Mouse (Mus musculus): ENCODE measurements at regions not wholly inside any gene's neighbourhood (a gene's known extent, or its start where the extent isn't known, plus 50 kb on each side); places are given as distances from the start of the nearest gene placed in this dataset.

GRCm38 (mm10) chr16:54770871-54771270 is 526.9 kb downstream of the Zpld1 start:
- no peak for DNase-seq

- no peak for DNase-seq
Observed at GRCm38 (mm10) chr16:54744188-54744587, 553.6 kb downstream of the Zpld1 start.

- no peak for DNase-seq
Observed at GRCm38 (mm10) chr16:54733516-54733915, 564.3 kb downstream of the Zpld1 start.

- DNase-seq, result no peak
Observed at GRCm38 (mm10) chr16:54707880-54708279, 589.9 kb downstream of the Zpld1 start.

GRCm38 (mm10) chr16:54682815-54683214 is 615.0 kb downstream of the Zpld1 start:
- DNase-seq, result peak; percentile 7

- no peak for DNase-seq
Observed at GRCm38 (mm10) chr16:54648728-54649525, 648.9 kb downstream of the Zpld1 start.

GRCm38 (mm10) chr16:54647821-54648220 is 650.0 kb downstream of the Zpld1 start:
- no peak for DNase-seq

- no peak for DNase-seq
Observed at GRCm38 (mm10) chr16:54646252-54646651, 651.5 kb downstream of the Zpld1 start.

GRCm38 (mm10) chr16:54629183-54629582 is 668.6 kb downstream of the Zpld1 start:
- no peak for DNase-seq

- no peak for DNase-seq
Observed at GRCm38 (mm10) chr16:54592643-54593042, 705.1 kb downstream of the Zpld1 start.

All from embryo, embryonic 11 days (tissue).